In the genomic region with DNA sequence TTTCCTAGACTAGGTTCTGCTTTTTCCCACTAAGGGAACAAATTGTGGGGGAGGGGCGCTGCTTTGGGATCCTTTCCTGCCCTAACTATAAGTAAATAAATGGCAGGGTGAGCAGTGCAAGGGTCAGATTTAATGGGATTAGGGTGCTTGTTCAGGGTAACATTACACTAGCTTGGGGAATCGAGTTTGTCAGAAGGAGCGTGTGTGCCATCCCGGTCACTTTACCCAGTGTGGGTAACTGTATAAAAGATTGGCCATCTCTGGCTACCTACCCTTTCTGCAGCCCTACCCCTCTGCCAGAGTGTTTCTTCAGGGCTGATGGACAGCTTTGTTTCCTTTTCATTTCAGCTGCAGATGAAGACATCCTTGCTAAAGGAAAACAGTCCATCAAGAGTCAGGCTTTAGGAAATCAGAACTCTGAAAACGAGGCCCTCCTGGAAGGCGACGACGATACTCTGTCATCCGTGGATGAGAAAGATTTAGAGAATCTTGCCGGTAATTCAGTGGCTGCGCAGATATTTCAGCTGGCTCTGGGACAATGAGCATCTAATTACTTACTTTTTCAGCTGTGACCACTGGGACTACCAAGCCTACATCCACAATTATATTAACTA, we compare ENCODE assay signal across 9 mouse cellular contexts. TPM values are rescaled to one million over a fixed set of nuclear protein-coding genes. Genes with fewer than 3 reads are reported as not detected.
DNase-seq lines count a peak whose midpoint lies in the region; ATAC-seq and TF ChIP-seq lines count a peak whose summit lies in the region.
"Had no signal": no experiment of that assay in that cellular context is flagged by ENCODE, and none has a peak within 500 bp of the region (broad histone marks: within the 10 kb centered on the region; RNA-seq: fewer than 3 reads in every experiment).

No protein-coding gene starts in this region.

- no peaks in the 10 kb centered on the region for H3K36me3 ChIP-seq in intestine, embryonic 16.5 days (ENCODE audit: control insufficient read depth, insufficient read depth, low read length)
- no peaks in the 10 kb centered on the region for H3K36me3 ChIP-seq in midbrain, embryonic 12.5 days
- H3K36me3 ChIP-seq in thymus, adult 2 months (ENCODE audit: control insufficient read depth, insufficient read depth, low read length): no peaks in the 10 kb centered on the region
- H3K36me3 ChIP-seq: heart, embryonic 13.5 days had no signal

- H3K9ac ChIP-seq in intestine, embryonic 16.5 days (ENCODE audit: low read depth, low read length): no peak overlapping the region
- H3K9ac ChIP-seq in midbrain, embryonic 12.5 days (replicated peaks): peak overlapping the region; percentile 11; the same call in 1 of the 2 replicates
- H3K9ac ChIP-seq: heart, embryonic 13.5 days had no signal

- H3K4me1 ChIP-seq in intestine, embryonic 16.5 days (ENCODE audit: control insufficient read depth, insufficient read depth, low read length): peaks cover 12% of the 10 kb centered on the region
- H3K4me1 ChIP-seq in midbrain, embryonic 12.5 days: peaks cover 17% of the 10 kb centered on the region
- H3K4me1 ChIP-seq in thymus, adult 2 months (replicated peaks; ENCODE audit: control insufficient read depth, insufficient read depth, low read length): no peaks in the 10 kb centered on the region

- H3K27ac ChIP-seq in intestine, embryonic 16.5 days (ENCODE audit: low read length): peak overlapping the region; percentile 45; the same call in 1 of the 2 replicates
- peak overlapping the region; percentile 84 for H3K27ac ChIP-seq in midbrain, embryonic 12.5 days (replicated peaks)
- H3K27ac ChIP-seq in thymus, adult 2 months (ENCODE audit: control insufficient read depth, insufficient read depth, low read length): no peak overlapping the region
- H3K27ac ChIP-seq: heart, embryonic 13.5 days had no signal

- H3K4me2 ChIP-seq in intestine, embryonic 16.5 days (ENCODE audit: low read depth, low read length): peak overlapping the region; percentile 31
- H3K4me2 ChIP-seq in midbrain, embryonic 12.5 days (replicated peaks): peak overlapping the region; percentile 45

- no peak for TF ChIP-seq CTCF in thymus, adult 2 months (IDR thresholded peaks at IDR 0.05; ENCODE audit: borderline replicate concordance, control insufficient read depth, extremely low read depth, insufficient read depth, low read length, poor library complexity)

- 33% methylated on average over 11 of the region's 11 CpGs for WGBS in intestine, embryonic 16.5 days
- WGBS in midbrain, embryonic 12.5 days: 12% methylated on average over 11 of the region's 11 CpGs
- WGBS in thymus, adult 2 months: 95% methylated on average over 11 of the region's 11 CpGs

- peak; percentile 45; the same call in 1 of the 2 replicates for ATAC-seq in intestine, embryonic 16.5 days
- ATAC-seq in midbrain, embryonic 12.5 days (ENCODE audit: low FRiP score, low read depth): peak; percentile 69

- no peaks in the 10 kb centered on the region for H3K27me3 ChIP-seq in intestine, embryonic 16.5 days (replicated peaks; ENCODE audit: control insufficient read depth, insufficient read depth, low read length)
- peaks cover 7% of the 10 kb centered on the region; the same call in 1 of the 2 replicates for H3K27me3 ChIP-seq in midbrain, embryonic 12.5 days
- H3K27me3 ChIP-seq in thymus, adult 2 months (ENCODE audit: control insufficient read depth, insufficient read depth, low read length): no peaks in the 10 kb centered on the region

- peak; percentile 25 to 39 for DNase-seq in cerebellum, postnatal 10 days
- no peak for DNase-seq in cerebellum, adult 18-20 months
- peak; percentile 50 for DNase-seq in embryo, embryonic 9.5 days (ENCODE audit: extremely low spot score)
- DNase-seq in urinary bladder, postnatal 10 days (ENCODE audit: low spot score): no peak
- no peak for DNase-seq in thymus, adult 2 months
- no peak for DNase-seq in left cerebral cortex, adult 9 months (ENCODE audit: low spot score in 2 of 2)

- H3K4me3 ChIP-seq in intestine, embryonic 16.5 days (ENCODE audit: low read length): peak overlapping the region; percentile 11; the same call in 1 of the 2 replicates
- peak overlapping the region; percentile 15; the same call in 1 of the 2 replicates for H3K4me3 ChIP-seq in midbrain, embryonic 12.5 days
- H3K4me3 ChIP-seq in thymus, adult 2 months (ENCODE audit: control insufficient read depth, insufficient read depth, low read length): no peak overlapping the region
- H3K4me3 ChIP-seq: heart, embryonic 13.5 days had no signal

- H3K9me3 ChIP-seq in intestine, embryonic 16.5 days (ENCODE audit: control insufficient read depth, low read length): no peaks in the 10 kb centered on the region
- no peaks in the 10 kb centered on the region for H3K9me3 ChIP-seq in midbrain, embryonic 12.5 days
- H3K9me3 ChIP-seq: heart, embryonic 13.5 days had no signal

- no peak for TF ChIP-seq POLR2A in thymus, adult 2 months (IDR thresholded peaks at IDR 0.05; ENCODE audit: control insufficient read depth, extremely low read depth, insufficient read depth, low read length, poor library complexity)

RNA-seq across cellular contexts. Expression of gene Mab21l2, which starts 8.8 kb away (rescaled TPM):
- polyA plus RNA-seq in intestine, embryonic 16.5 days (2015; fragmentation: Nextera tagmentation; extraction: Ambion mirVana): 96.7 and 107 TPM in 2 replicates
- 120 and 138 TPM in 2 replicates for polyA plus RNA-seq in midbrain, embryonic 12.5 days (2016; fragmentation: Nextera tagmentation; extraction: Ambion mirVana)
- 0.14 and 0.16 TPM in 2 replicates for polyA plus RNA-seq in thymus, adult 2 months (2012; rRNA removed)

Comparison
In these comparisons a context has a peak if more than half of its experiments do, and no peak if none do; other contexts are left out.
1. DNase-seq: peak in cerebellum, postnatal 10 days (2 of 2) and embryo, embryonic 9.5 days (single experiment); none in cerebellum, adult 18-20 months (0 of 2), urinary bladder, postnatal 10 days (single experiment), thymus, adult 2 months (single experiment) and left cerebral cortex, adult 9 months (0 of 2).
2. RNA of gene Mab21l2, which starts 8.8 kb away (polyA plus RNA-seq): 120 to 138 TPM in midbrain, embryonic 12.5 days and 96.7 to 107 TPM in intestine, embryonic 16.5 days; 0.14 to 0.16 TPM in thymus, adult 2 months; every median in the first group is over 10 times any median in the second.